Mouse (Mus musculus) stomach, embryonic 14.5 days (tissue): Measurements from ENCODE around the gene Gsta3. TPM values are rescaled to one million over a fixed set of nuclear protein-coding genes. Genes with fewer than 3 reads are reported as not detected.

Experiments used
- ATAC-seq: fragments of 200-750 bp; cut with Nextera tagmentation; 2 replicates; pipeline ENCODE4 v1.8.0; 2017; ENCODE audit warnings: low read depth, moderate TSS enrichment; ENCODE audit not compliant: insufficient number of reproducible peaks, insufficient read depth, low FRiP score
- H3K27ac ChIP-seq: fragments of 300-500 bp; sonication (generic); 2 replicates; pipeline ENCODE4 v1.5.1; 2014; ENCODE audit warnings: mild to moderate bottlenecking, low read length, moderate library complexity, mixed read lengths
- H3K27me3 ChIP-seq: fragments of 300-500 bp; sonication (generic); 2 replicates; pipeline ENCODE4 v1.6.1; 2014; ENCODE audit warnings: low read length, control low read depth, mixed read lengths; ENCODE audit not compliant: control insufficient read depth, insufficient read depth
- H3K36me3 ChIP-seq: fragments of 300-500 bp; sonication (generic); 2 replicates; pipeline ENCODE4 v1.6.1; 2014; ENCODE audit warnings: mild to moderate bottlenecking, control low read depth, low read length, moderate library complexity, mixed read lengths; ENCODE audit not compliant: control insufficient read depth, insufficient read depth
- H3K4me1 ChIP-seq: fragments of 300-500 bp; sonication (generic); 2 replicates; pipeline ENCODE4 v1.6.1; 2014; ENCODE audit warnings: low read length, control low read depth, mixed read lengths; ENCODE audit not compliant: control insufficient read depth, insufficient read depth
- H3K4me2 ChIP-seq: fragments of 300-500 bp; sonication (generic); replicated peaks from 2 replicates; pipeline ENCODE4 v1.6.1; 2014; ENCODE audit warnings: low read depth, low read length, control low read depth
- H3K4me3 ChIP-seq: fragments of 300-500 bp; sonication (generic); 2 replicates; pipeline ENCODE4 v1.5.1; 2014; ENCODE audit warnings: low read depth, low read length, control low read depth
- H3K9ac ChIP-seq: fragments of 300-500 bp; sonication (generic); replicated peaks from 2 replicates; pipeline ENCODE4 v1.6.1; 2014; ENCODE audit warnings: low read depth, mild to moderate bottlenecking, control low read depth, low read length, moderate library complexity, mixed read lengths
- H3K9me3 ChIP-seq: fragments of 300-500 bp; sonication (generic); 2 replicates; pipeline ENCODE4 v1.6.1; 2016; ENCODE audit warnings: low read depth, low read length, control low read depth; ENCODE audit not compliant: control insufficient read depth
- WGBS: fragments of 180-500 bp; shearing (Covaris S2); extraction: QIAGEN DNeasy Blood & Tissue Kit; methylation state at CpG from one replicate; pipeline ENCODE4 v1.1.7; 2014; 5-methylcytosine and 5-hydroxymethylcytosine counted together
- polyA plus RNA-seq: library from polyadenylated mRNA; unstranded; fragments of >200 nt; fragmentation: Nextera tagmentation; extraction: Ambion mirVana; gene quantifications from 2 replicates; pipeline ENCODE4 v1.2.1, GENCODE M21; 2014

Gsta3 gene
- polyA plus RNA-seq, 1 experiment from 2014 or later, result 3.3 TPM

- Histone ChIP-seq H3K4me1 (no peaks in the 10 kb centered on the region), H3K4me2 (no peak overlapping the region), H3K27me3 (no peaks in the 10 kb centered on the region), H3K9ac (no peak overlapping the region), H3K4me3 (no peak overlapping the region), H3K9me3 (no peaks in the 10 kb centered on the region), H3K27ac (no peak overlapping the region), H3K36me3 (no peaks in the 10 kb centered on the region)
- no peak for ATAC-seq
- 52% methylated on average over 3 of the region's 3 CpGs for WGBS
These were observed 59.4 kb downstream of the Gsta3 start for GRCm38 (mm10) chr1:21299826-21300225.

GRCm38 (mm10) chr1:21301686-21302085, 61.3 kb downstream of the Gsta3 start:
- Histone ChIP-seq H3K4me1 (no peaks in the 10 kb centered on the region), H3K27me3 (no peaks in the 10 kb centered on the region), H3K4me2 (no peak overlapping the region), H3K9ac (no peak overlapping the region), H3K27ac (no peak overlapping the region), H3K9me3 (no peaks in the 10 kb centered on the region), H3K36me3 (no peaks in the 10 kb centered on the region), H3K4me3 (no peak overlapping the region)
- ATAC-seq, result no peak
- WGBS, result 72% methylated on average over 3 of the region's 3 CpGs

- H3K27ac ChIP-seq, result no peak overlapping the region
- no peaks in the 10 kb centered on the region for H3K27me3 ChIP-seq
- H3K9me3 ChIP-seq, result no peaks in the 10 kb centered on the region
- no peaks in the 10 kb centered on the region for H3K4me1 ChIP-seq
- ATAC-seq, result no peak
- no peak overlapping the region for H3K9ac ChIP-seq
- H3K36me3 ChIP-seq, result no peaks in the 10 kb centered on the region
- H3K4me2 ChIP-seq, result no peak overlapping the region
- 74% methylated on average over 3 of the region's 3 CpGs for WGBS
- H3K4me3 ChIP-seq, result no peak overlapping the region
These were observed 63.8 kb downstream of the Gsta3 start for GRCm38 (mm10) chr1:21304174-21304573.

- H3K4me2 ChIP-seq, result no peak overlapping the region
- H3K4me3 ChIP-seq, result no peak overlapping the region
- ATAC-seq, result no peak
- WGBS, result 81% methylated on average over 4 of the region's 4 CpGs
- H3K36me3 ChIP-seq, result no peaks in the 10 kb centered on the region
- no peak overlapping the region for H3K9ac ChIP-seq
- H3K9me3 ChIP-seq, result no peaks in the 10 kb centered on the region
- H3K27ac ChIP-seq, result no peak overlapping the region
- no peaks in the 10 kb centered on the region for H3K27me3 ChIP-seq
- no peaks in the 10 kb centered on the region for H3K4me1 ChIP-seq
These were observed 64.3 kb downstream of the Gsta3 start for GRCm38 (mm10) chr1:21304646-21305045.

- Histone ChIP-seq H3K27me3 (no peaks in the 10 kb centered on the region), H3K9me3 (no peaks in the 10 kb centered on the region), H3K4me3 (no peak overlapping the region), H3K4me1 (no peaks in the 10 kb centered on the region), H3K36me3 (no peaks in the 10 kb centered on the region), H3K9ac (no peak overlapping the region), H3K27ac (no peak overlapping the region), H3K4me2 (no peak overlapping the region)
- 88% methylated on average over 3 of the region's 3 CpGs for whole genome bisulfite sequencing
- no peak for ATAC-seq
These were observed 65.1 kb downstream of the Gsta3 start for GRCm38 (mm10) chr1:21305443-21305842.

GRCm38 (mm10) chr1:21314336-21314735, 73.9 kb downstream of the Gsta3 start:
- ATAC-seq, result no peak
- Histone ChIP-seq H3K9me3 (no peaks in the 10 kb centered on the region), H3K36me3 (no peaks in the 10 kb centered on the region), H3K27me3 (no peaks in the 10 kb centered on the region), H3K9ac (no peak overlapping the region), H3K27ac (no peak overlapping the region), H3K4me1 (no peaks in the 10 kb centered on the region), H3K4me2 (no peak overlapping the region), H3K4me3 (no peak overlapping the region)
- WGBS, result 94% methylated on average over 2 of the region's 2 CpGs

Other genes with a start within 250 kb of the Gsta3 start
- gene Tram2, start 161.4 kb upstream of the Gsta3 start, polyA plus RNA-seq, result 9.9 and 10.6 TPM in 2 replicates
- gene Tmem14a, start 22.0 kb upstream of the Gsta3 start, polyA plus RNA-seq, result 12.8 and 15.2 TPM in 2 replicates
- gene Khdc1a, start 109.1 kb downstream of the Gsta3 start, polyA plus RNA-seq, result not detected in 2 replicates
- not detected in 2 replicates for gene Khdc1c, start 127.7 kb downstream of the Gsta3 start, polyA plus RNA-seq
- gene Khdc1b, start 143.0 kb downstream of the Gsta3 start, polyA plus RNA-seq, result 0.14 and 0.22 TPM in 2 replicates